Mouse (Mus musculus) ES-Bruce4 (cell line): ENCODE results near the gene Sfxn1. TPM values are rescaled to one million over a fixed set of nuclear protein-coding genes. Genes with fewer than 3 reads are reported as not detected.

Source experiments
- H3K27ac ChIP-seq: 2 replicates; pipeline ENCODE4 v1.5.1; 2012; ENCODE audit warnings: low read length, inconsistent platforms; ENCODE audit not compliant: insufficient read depth
- H3K27me3 ChIP-seq: 2 replicates; pipeline ENCODE4 v1.6.1; 2012; ENCODE audit warnings: mild to moderate bottlenecking, low read length, inconsistent platforms; ENCODE audit not compliant: control insufficient read depth, poor library complexity, insufficient read depth, severe bottlenecking
- H3K36me3 ChIP-seq: 2 replicates; pipeline ENCODE4 v1.6.1; 2012; ENCODE audit warnings: inconsistent platforms, mild to moderate bottlenecking, low read length, moderate library complexity; ENCODE audit not compliant: control insufficient read depth, poor library complexity, insufficient read depth, severe bottlenecking
- H3K4me1 ChIP-seq: one replicate; pipeline ENCODE4 v1.8.1; 2011; ENCODE audit warnings: low read length; ENCODE audit not compliant: control insufficient read depth, insufficient read depth
- H3K4me3 ChIP-seq: 2 replicates; pipeline ENCODE4 v1.5.1; 2011; ENCODE audit warnings: low read depth, mild to moderate bottlenecking, low read length
- H3K9ac ChIP-seq: 2 replicates; pipeline ENCODE4 v1.6.1; 2012; ENCODE audit warnings: low read depth, mild to moderate bottlenecking, inconsistent platforms; ENCODE audit not compliant: poor library complexity, severe bottlenecking
- H3K9me3 ChIP-seq: replicated peaks from 2 replicates; pipeline ENCODE4 v1.6.1; 2012; ENCODE audit warnings: mild to moderate bottlenecking, low read length, inconsistent platforms; ENCODE audit not compliant: control insufficient read depth, poor library complexity, insufficient read depth, severe bottlenecking
- CTCF ChIP-seq: IDR thresholded peaks from one replicate; pipeline ENCODE4 v1.8.1; 2011; ENCODE audit warnings: low read depth, low read length
- EP300 ChIP-seq: IDR thresholded peaks from 2 replicates; pipeline ENCODE4 v1.6.1; 2011; ENCODE audit warnings: low read depth, low read length; ENCODE audit not compliant: insufficient read depth
- POLR2A ChIP-seq: IDR thresholded peaks from one replicate; pipeline ENCODE4 v1.8.1; 2011; ENCODE audit warnings: low read length; ENCODE audit not compliant: insufficient read depth
- polyA plus RNA-seq: library from polyadenylated mRNA; stranded (reverse); fragments of >200 nt; gene quantifications from 2 replicates; pipeline ENCODE4 v1.2.4, GENCODE M21; 2011; ENCODE audit warnings: low read depth; ENCODE audit not compliant: missing spikeins, insufficient read depth, insufficient read length

Sfxn1 gene
- polyA plus RNA-seq, 1 experiment, result 83.0 TPM

GRCm38 (mm10) chr13:54040256-54040655 lies 31.4 kb upstream of the Sfxn1 start:
- Histone ChIP-seq H3K27me3 (peaks cover 2% of the 10 kb centered on the region; the same call in 1 of the 2 replicates), H3K36me3 (no peaks in the 10 kb centered on the region), H3K4me3 (no peak overlapping the region), H3K27ac (no peak overlapping the region), H3K9me3 (no peaks in the 10 kb centered on the region), H3K4me1 (no peaks in the 10 kb centered on the region), H3K9ac (no peak overlapping the region)
- TF ChIP-seq CTCF, result no peak
- TF ChIP-seq POLR2A, result no peak
- no peak for TF ChIP-seq EP300

GRCm38 (mm10) chr13:54048679-54049352 lies 22.9 kb upstream of the Sfxn1 start:
- Histone ChIP-seq H3K4me1 (no peaks in the 10 kb centered on the region), H3K27me3 (no peaks in the 10 kb centered on the region; the same call in 1 of the 2 replicates), H3K9ac (no peak overlapping the region), H3K36me3 (no peaks in the 10 kb centered on the region), H3K27ac (no peak overlapping the region), H3K4me3 (no peak overlapping the region), H3K9me3 (no peaks in the 10 kb centered on the region)
- TF ChIP-seq CTCF (no peak), EP300 (no peak), POLR2A (no peak)

- TF ChIP-seq POLR2A (no peak), CTCF (no peak), EP300 (no peak)
- no peak overlapping the region for H3K9ac ChIP-seq
- H3K4me3 ChIP-seq, result no peak overlapping the region
- no peaks in the 10 kb centered on the region for H3K4me1 ChIP-seq
- H3K36me3 ChIP-seq, result no peaks in the 10 kb centered on the region
- H3K9me3 ChIP-seq, result no peaks in the 10 kb centered on the region
- peaks cover 5% of the 10 kb centered on the region for H3K27me3 ChIP-seq
- no peak overlapping the region for H3K27ac ChIP-seq
Observed at GRCm38 (mm10) chr13:54051641-54052040, 20.0 kb upstream of the Sfxn1 start.

GRCm38 (mm10) chr13:54054962-54055361 lies 16.7 kb upstream of the Sfxn1 start:
- Histone ChIP-seq H3K9me3 (no peaks in the 10 kb centered on the region), H3K27ac (no peak overlapping the region), H3K27me3 (peaks cover 7% of the 10 kb centered on the region), H3K4me3 (peak overlapping the region; percentile 65), H3K4me1 (no peaks in the 10 kb centered on the region), H3K36me3 (no peaks in the 10 kb centered on the region), H3K9ac (no peak overlapping the region)
- TF ChIP-seq POLR2A (no peak), EP300 (no peak), CTCF (no peak)

- Histone ChIP-seq H3K36me3 (no peaks in the 10 kb centered on the region), H3K4me1 (no peaks in the 10 kb centered on the region), H3K9me3 (no peaks in the 10 kb centered on the region), H3K9ac (no peak within 1 kb of the TSS), H3K27me3 (peaks cover 9% of the 10 kb centered on the region), H3K27ac (no peak within 1 kb of the TSS), H3K4me3 (peak within 1 kb of the TSS; percentile 65)
- no peak for TF ChIP-seq EP300
- no peak for TF ChIP-seq POLR2A
- TF ChIP-seq CTCF, result peak; percentile 55
Observed at GRCm38 (mm10) chr13:54055448-54055861, 16.2 kb upstream of the Sfxn1 start, which contains the start of gene Drd1. Drd1 (minus strand) TSS chr13:54055705.

GRCm38 (mm10) chr13:54062068-54062467 lies 9.6 kb upstream of the Sfxn1 start:
- no peak overlapping the region for H3K27ac ChIP-seq
- H3K36me3 ChIP-seq, result no peaks in the 10 kb centered on the region
- H3K9ac ChIP-seq, result no peak overlapping the region
- peaks cover 3% of the 10 kb centered on the region; the same call in 1 of the 2 replicates for H3K27me3 ChIP-seq
- no peak overlapping the region for H3K4me3 ChIP-seq
- H3K4me1 ChIP-seq, result no peaks in the 10 kb centered on the region
- no peak for TF ChIP-seq POLR2A
- no peak for TF ChIP-seq CTCF
- no peak for TF ChIP-seq EP300
- H3K9me3 ChIP-seq, result no peaks in the 10 kb centered on the region
